Mouse (Mus musculus) fat pad, adult 2 months (tissue): ENCODE measurements around the gene Rab34.

Experiments used
- DNase-seq: peaks from one replicate; pipeline ENCODE4 v3.0.0-alpha.2; 2011; ENCODE audit warnings: low read depth, low spot score; ENCODE audit errors: extremely low read depth

The Rab34 gene

DNA sequence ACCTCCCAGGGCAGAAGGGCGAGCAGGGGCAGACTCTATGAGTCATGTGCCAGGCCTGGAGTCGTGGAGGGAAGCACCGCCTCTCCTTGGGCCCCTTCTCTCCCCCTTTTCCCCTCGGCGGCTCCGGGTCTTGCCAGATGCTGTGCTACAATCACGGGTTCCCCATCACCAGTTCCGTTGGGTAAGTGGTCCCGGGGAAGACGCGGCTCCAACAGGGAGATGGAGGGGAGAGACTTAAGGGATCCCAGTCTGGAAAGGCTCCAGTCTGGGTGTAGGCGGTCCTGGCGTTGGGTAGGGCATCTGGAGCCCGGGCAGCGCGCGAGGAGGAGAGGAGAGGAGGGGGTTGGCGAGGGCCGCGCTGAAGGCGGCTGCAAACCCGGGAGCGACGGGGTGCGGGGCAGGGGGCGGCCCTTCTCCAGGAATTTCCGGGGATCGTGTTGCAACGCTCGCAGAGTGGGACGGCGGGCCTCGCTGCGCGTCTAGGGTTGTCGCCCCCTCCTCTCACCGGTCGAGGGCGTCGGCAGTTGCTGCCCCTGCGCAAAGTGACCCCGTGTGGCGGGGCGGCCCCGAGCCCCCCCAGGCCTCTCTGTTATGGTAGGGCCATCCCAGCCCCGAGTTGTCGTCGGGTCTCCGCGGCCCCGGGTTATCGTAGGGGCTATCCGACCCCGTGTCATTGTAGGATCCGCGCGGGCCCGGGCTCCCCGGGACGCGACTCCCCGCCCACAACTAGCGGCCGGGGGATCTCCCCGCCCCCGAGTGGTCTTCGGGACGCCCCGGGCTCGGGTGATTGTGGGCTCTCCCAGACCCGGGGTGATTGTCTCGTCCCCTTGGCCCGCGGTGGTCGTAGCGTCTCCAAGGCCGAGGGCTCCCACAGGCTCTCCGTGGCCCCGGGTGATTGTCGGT is at the start of gene Rab34:
Gene Rab34 (plus strand): TSS at position 100 of the 903 bp plus-strand sequence.
- DNase-seq: no peak

DNA sequence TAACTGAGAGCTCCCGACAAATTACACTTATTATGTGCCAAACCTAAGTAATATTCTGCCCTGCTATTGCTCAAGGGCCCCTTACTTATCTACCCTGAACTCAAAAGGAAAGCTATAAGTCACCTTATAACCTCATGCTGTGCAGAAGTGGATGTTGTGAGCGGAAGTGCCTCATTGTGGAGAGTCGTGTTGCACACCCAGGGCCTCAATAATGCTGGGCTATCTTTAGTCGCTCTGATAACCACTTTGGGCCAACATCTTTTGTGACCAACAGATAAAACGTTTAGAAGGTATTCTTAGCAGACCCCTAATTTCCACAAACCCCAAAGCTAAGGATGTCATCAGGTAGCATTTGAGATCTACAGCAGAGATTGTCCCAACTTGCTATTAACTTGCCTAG is 47.6 kb upstream of the Rab34 start:
- no peak for DNase-seq

DNA sequence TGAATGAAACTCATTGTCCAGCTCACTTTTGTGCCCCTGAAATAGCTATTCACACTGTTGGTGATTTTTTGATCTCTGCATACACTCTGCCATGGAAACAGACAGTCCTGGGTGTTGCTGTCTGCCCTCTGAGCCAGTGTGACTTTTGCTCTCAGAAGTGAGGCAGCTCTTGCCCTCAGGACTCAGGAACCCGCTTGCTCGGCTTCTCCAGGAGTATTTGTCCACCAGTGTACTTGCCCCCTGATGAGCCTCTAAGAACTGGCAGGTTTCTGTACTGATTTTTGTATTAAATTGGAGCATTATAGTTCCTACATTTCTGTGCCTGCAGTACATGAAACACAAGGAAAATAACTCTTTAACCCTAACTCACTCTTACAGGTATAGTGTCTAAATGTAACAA is 44.7 kb upstream of the Rab34 start:
- no peak for DNase-seq

DNA sequence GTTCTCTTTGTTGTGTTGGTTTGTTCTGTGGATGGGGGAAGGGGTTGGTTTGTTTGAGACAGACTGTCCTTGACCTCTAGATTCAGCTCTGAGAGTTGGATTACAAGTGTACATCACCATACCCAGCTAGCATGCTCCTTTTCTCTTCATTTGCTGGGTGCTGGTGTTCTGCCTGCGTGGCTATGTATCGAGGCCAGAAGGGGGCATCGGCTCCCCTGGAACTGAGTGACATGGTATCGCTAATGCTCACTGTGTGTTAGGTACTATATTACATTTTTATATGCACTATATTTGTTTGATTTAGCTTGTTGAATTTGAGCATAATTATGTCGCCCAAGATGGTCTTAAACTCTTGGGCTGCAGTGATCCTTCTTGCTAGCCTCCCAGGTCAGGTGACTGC is 42.1 kb upstream of the Rab34 start:
- no peak for DNase-seq

DNA sequence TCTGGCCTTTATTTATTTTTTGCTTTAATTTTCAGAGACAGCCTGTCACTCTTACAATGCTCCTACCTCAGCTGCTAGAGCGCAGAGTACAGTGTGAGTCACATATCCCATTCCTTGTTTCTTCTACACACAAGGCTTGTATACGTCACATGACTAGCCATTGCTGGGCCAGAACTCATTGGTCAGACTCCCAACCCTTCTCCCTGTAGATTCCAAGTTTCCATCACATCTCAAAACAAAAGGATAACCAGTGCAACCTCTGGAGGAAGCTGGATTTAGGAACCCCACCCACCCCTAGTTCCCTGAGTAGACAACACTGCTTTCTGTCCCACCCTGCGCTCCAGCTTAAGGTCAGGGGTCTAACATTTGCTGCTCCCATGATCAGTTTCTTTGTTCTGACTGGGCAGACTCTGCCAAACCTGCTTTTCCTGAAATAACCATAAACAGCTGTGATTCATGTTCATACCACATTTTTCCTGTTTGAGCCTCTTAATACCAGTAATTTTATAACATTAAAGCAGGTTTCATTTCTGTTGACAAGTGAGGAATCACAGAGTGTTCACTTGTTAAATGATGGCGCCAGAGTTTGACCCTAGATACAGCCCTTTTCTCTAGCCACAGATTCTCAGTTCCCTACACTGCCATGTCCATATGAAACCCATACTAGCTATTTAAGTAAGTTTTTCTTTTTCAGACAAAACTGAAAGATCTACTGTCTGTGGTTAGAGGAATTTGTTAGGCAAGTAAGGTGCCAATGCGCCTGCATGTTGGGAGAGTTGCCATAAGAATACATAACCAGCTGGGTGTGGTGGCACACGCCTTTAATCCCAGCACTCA is 41.3 kb upstream of the Rab34 start:
- no peak for DNase-seq

DNA sequence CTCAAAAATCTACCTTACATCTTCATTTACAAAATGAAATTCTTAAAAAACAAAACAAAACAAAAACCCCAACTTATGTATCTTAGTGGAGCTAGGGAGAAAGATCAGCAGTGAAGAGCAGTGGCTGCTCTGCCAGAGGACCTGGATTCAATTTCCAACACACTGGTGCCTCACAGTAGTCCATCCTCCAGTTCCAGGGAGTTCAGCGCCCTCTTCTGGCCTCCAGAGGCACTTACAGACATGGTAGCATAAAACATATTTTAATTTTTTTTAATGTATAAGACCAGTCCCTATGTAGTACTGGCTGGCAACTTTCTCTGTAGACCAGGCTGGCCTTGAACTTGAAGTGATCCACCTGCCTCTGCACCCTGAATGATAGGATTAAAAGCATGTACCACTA is 37.1 kb upstream of the Rab34 start:
- DNase-seq: no peak

DNA sequence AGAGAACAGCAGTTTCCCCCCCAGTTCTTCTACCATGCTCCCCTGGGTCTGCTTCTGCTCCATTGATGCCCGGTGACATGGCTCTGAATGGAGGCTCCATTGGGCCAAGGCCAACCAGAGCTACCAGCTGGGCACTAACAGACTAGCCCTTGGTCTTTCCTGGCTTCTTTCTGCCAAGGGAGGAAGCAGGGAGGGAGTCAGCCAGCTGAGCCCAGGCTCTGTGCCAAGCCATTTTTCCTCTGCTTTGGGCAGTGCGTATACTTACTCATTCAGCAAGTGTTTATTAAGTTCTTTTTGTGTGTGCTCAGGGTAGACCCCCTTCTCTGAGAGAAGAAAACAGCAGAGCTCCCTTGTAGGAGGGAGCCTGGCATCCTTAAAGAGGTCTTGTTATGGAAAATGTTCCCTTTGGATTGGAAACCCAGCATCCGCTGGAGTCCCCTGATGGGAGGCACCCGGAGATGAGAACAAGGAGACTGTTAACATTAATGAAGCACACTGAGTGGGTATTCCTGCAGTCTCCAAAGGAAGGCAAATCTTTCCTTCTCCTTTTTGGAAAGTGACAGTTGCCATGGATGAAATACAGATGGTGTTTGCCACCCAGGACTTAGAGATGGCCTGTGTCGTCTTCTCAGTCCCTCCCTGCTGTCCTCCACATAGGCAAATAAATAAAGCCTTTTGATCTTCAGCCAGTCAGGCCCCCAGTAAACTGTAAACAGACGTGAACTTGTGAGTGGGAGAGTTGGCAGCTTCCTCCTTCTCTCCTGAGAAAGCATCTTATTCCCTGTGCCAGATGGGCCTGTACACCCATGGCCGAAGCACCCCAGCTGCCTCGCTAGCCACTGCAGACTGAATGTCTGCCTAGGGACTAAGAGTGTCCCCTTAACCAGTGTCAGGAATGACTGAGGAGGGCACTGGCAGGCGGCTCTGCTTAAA is 35.7 kb upstream of the Rab34 start:
- no peak for DNase-seq

DNA sequence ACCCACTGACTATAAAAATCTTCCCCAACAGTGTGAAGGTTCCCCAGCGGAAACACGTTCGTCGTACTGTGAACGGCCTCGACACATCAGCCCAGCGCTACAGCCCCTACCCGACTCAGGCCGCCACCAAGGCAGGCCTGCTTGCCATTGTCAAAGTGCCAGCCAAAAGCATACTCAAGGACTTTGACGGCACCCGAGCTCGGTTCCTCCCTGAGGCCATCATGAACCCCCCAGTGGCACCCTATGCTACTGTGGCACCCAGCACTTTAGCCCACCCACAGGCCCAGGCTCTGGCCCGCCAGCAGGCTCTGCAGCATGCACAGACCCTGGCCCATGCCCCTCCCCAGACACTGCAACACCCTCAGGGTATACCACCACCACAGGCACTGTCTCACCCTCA is 34.5 kb upstream of the Rab34 start:
- no peak for DNase-seq

DNA sequence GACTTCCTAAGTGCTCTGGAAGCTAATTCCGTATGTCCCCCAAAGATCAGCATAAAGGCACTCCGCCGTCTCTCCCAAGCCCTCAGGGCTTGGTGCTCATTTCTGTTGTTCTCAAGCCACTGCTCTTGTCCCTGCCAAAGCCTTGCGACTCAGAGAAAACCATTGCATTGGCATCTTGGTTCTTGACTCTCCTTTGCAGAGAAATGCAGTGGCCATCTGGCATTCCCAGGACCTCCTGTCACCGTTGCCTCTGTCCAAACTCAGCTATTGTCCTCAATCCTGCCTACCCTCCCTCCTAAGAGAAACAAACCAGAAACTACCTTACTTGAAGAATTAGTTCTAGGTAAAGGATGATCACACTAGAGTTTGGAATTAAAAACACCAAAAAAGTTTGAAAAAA is 32.6 kb upstream of the Rab34 start:
- DNase-seq: no peak

DNA sequence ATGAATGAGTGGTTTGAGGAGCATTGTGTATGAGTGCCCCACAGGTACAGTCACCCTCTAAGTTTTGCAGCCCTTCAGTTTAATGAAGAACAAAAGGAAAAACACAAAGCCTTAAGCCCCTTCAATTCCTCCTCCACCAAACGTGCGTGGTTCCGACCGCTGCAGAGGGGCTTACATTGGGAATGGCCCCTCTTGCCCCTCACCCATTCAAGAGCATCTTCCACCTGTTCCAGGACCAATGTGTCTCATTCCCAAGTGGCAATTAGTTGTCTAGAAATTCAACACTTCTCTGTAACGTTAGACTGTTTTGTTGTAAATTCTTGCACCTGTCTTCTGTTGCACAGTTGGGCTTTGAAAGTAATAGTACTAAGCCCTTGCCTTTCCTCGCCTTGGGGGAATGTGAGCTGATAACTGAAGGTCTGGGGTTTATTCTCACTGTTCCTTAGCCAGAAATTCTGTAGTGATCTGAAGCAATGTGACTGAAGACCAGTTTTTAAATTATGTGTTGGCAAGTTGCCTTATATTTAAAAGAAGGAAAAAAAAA is 32.0 kb upstream of the Rab34 start:
- DNase-seq: no peak

DNA sequence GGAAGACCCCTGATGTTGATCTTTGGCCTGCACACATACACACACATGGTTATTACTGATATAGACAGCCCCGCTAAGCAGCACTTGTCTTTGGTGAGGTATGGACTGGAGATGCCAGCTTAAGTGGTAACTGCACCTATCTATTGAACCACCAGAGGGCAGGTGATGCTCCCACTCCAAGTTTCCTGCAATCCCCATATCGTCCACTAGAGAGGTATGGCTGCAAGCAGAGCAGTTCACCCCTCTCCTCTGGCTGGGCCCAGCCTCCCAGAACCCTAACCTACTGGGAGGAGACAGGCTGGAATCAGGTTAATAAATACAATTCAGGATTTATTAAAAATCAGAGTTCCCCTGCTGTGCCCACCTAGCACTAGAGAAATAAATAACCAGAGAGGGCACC is 29.1 kb upstream of the Rab34 start:
- no peak for DNase-seq

DNA sequence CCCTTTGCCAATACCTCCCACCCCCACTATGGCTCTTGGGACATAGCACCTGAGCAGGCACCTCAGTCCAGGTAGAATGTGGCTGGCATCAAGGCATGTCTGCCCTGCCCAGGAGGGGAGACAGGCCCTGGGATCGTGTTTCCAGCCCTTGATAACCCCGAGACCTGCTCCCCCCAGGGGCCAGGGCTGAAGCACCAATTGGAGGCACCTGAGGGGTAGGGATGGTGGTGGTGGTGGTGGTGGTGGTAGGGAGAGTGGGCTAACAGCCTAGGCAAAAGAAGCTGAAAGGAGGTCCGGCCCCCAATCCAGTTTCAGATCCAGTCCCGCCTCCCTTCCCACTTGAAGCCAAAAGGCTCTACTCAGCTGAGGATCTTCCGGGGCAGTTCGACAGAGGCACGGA is 28.7 kb upstream of the Rab34 start:
- DNase-seq: no peak

DNA sequence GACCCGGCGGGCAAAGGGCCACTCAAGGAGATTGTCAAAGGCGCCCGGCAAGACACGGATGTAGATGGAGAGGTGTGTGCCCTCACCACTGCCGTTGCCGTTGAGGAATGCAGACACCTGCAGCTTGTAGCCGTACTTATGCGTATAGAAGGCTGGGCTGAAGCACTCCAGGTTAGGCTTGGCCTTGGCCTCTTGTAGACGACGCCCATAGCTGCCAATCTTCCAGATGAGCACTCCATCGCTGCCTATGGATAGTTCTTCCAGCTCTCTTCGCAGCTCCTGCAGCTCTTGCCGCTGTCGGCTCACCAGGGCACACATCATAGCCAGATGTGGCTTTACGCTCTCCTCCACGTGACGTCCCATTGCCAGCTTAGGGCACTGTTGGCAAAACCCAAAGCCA is 28.1 kb upstream of the Rab34 start:
- no peak for DNase-seq

DNA sequence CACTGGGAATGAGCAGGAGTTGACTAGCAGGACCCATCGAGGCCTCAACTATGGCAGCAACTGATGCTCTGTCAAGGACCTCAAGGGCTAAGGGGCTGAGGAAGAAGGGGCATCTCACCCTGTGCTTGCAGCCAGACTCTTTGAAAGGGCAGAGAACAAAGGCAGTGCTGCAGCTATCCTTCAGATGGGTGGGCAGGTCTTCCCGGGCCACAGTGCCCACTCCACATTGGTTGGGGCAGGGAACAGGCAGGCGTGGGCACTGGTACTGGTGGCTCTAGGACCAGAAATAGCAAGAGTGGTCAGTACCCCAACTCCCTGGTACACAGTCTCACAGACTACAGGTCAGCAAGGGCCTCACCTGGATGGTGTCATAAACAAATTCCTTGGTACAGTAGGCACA is 27.6 kb upstream of the Rab34 start:
- DNase-seq: no peak

DNA sequence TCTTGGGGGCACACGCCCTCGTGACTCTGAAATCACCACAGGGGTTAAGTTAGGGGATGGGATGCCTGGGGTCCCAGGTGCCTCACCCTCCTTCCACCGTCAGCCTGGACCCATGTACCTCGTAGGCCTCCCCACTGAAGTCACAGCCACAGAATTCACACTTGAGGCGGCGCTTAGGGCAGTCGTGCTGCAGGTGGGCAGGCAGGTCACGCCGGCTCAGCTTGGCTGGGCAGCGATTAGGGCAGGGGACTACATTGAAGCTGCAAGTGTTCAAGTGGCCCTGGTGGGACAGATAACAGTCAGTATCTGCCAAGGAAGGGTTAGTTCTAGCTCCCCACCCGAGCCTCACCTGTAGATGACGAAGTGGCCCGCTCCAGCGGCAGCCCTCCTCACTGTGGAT is 27.1 kb upstream of the Rab34 start:
- DNase-seq: no peak

DNA sequence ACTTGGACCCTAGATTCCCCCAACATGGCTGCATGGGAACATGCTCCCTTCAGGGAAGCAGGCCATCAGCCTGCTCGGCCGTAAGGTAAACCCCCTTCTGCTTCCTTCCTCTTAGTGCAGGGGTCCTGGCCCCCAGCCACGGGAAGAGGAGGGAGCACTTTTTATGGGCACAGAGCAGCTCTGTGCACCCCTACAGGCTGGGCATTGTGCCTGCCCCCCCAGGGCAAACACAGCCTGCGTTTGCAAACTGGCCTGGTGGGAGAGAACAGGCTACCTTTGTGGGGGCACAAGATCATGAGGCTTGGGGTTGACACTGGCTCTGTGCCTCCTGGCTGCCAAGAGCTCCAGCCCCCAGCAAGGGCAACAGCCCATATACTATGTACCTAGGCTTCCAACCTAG is 26.3 kb upstream of the Rab34 start:
- DNase-seq: no peak

DNA sequence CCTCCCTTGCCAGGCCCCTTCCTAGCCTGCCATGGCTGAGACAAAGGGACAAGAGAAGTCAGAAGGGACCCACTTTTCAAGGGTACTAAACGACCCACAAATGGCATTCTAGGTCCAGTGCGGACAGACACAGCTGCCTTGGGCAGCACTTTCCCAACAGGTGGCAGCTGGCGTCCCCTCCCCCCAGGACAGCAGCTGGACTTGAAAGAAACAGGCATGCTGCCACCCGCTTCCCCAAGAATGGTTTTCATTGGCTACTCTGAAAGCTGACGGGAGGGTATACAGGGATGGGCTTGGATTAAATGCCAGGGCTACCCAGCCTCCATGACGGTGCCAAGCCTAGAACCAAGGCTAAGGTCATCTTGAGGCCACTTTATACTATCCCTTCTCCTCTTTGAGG is 25.7 kb upstream of the Rab34 start:
- DNase-seq: no peak

DNA sequence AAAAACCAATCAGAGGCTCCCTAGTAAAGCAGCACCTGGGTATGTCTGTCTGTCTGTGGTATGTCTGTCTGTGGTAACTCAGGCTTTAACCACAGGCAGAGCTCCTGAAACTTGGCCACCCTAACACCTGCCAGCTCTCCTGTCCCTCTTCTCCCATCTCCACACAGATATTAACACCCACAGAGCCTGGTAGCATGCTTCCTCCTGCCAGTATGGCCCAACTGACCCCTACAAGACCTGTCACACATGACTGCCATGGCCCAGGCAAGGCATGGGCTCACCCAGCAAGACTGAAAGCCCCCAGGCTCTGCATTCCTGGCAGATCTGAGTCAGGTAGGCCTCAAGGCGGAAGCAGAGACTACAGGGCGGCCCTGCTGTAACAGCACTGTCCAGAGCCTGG is 25.2 kb upstream of the Rab34 start:
- DNase-seq: no peak

DNA sequence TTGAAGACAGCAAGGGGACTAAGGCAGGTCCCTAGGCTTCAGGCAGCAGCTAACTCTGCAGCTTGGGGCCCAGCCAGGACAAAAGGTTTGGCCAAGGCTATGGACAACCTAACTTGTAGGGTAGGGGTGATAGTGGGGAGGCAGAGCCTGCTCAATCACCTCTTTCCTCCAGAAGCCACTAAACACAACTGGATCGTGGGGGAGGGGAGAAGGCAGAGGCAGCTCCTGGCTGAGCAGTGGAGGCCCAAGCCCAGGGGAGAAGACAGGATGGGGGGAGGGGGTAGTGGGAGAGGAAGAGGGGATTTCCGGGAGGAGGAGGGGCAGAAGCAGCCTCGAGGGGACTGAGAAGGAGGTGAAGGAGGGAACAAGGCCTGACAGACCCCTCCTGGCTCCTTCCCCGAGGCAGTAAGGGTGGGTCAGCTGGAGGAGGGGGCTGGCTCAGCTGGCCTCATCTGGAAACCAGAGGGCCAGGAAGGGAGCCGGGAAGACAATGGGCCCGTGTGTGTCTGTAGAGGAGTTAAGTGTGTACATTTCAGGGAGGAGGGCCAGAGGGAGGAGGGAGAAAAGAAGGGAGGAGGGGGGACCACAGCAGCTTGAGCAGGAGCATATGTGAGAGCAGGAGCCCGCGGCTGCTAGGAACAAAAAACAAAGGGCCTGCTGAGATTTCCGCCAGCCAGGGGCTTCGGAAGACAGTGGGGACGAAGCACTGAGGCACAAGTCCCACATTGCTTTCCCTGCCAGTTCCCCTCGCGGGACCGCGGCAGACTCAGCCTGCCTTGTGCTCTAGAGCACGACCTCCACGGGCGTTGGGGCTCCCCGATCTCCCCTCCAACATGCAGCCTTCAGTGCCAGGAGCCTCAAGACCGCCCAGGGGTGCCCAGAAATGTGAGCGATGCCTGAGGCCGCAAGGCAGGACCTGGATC is 24.3 kb upstream of the Rab34 start:
- DNase-seq: no peak

DNA sequence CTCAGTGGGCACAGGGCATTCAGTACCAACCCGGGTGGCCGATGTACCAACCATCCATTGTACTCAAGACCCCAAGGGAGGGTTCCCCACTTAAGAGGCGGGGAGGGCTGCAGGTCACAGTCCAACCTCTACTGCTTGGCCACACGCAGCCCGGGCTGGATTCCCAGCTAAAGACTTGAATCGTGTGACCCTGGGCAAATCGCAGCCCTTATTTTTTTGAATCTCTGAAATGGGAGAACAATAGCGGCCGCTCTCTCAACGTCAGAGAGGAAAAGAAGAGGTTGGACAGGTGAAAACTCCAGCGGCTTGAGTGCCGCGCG is 23.7 kb upstream of the Rab34 start:
- DNase-seq: no peak
